In the genomic region with DNA sequence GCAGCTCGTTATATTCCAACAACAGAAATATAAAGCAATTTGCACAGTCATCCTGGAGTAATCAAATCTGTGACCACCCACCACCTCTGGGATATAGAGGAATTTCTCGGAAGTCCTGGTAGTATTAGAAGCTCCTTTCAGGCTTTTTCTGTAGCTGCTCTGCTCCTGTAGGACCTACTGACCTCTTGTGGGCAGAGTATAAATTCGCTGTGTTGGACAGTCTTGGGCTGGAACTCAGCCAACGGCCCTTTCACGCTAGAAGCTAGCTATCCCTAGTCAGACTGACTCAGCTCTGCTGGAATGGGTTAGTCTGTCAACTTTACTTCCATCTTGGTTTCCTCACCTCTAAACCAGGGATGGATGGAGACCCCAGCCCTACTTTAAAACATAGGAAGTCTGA, we compare ENCODE assay signal across 9 mouse cellular contexts. TPM values are rescaled to one million over a fixed set of nuclear protein-coding genes. Genes with fewer than 3 reads are reported as not detected.
DNase-seq lines count a peak whose midpoint lies in the region; ATAC-seq lines count a peak whose summit lies in the region.
"Had no signal": no experiment of that assay in that cellular context is flagged by ENCODE, and none has a peak within 500 bp of the region (broad histone marks: within the 10 kb centered on the region; RNA-seq: fewer than 3 reads in every experiment).

No protein-coding gene starts in this region.

- no peak overlapping the region for H3K9ac ChIP-seq in heart, embryonic 16.5 days (ENCODE audit: low read length)
- H3K9ac ChIP-seq: liver, embryonic 13.5 days; stomach, embryonic 15.5 days had no signal

- H3K4me3 ChIP-seq in heart, embryonic 16.5 days (ENCODE audit: low read length): no peak overlapping the region
- H3K4me3 ChIP-seq: liver, embryonic 13.5 days; stomach, embryonic 15.5 days had no signal

- ATAC-seq in heart, embryonic 16.5 days (replicated peaks; ENCODE audit: extremely low read depth, insufficient read depth, low FRiP score): peak; percentile 45; the same call in 1 of the 2 replicates

- 20% methylated on average over 5 of the region's 5 CpGs for WGBS in heart, embryonic 16.5 days

- no peaks in the 10 kb centered on the region for H3K36me3 ChIP-seq in heart, embryonic 16.5 days (ENCODE audit: control insufficient read depth, insufficient read depth)
- H3K36me3 ChIP-seq: liver, embryonic 13.5 days; stomach, embryonic 15.5 days had no signal

- H3K4me2 ChIP-seq in heart, embryonic 16.5 days (ENCODE audit: low read depth, low read length): no peak overlapping the region
- H3K4me2 ChIP-seq: liver, embryonic 13.5 days; stomach, embryonic 15.5 days had no signal

- DNase-seq in right cerebral cortex, postnatal 14 days: peak; percentile 27
- DNase-seq in right cerebral cortex, adult 18-20 months: no peak
- peak; percentile 55 for DNase-seq in brain, adult 2 months (ENCODE audit: low read depth, low spot score)
- peak; percentile 66 for DNase-seq in lung, postnatal 10 days
- no peak for DNase-seq in thymus, adult 18-20 months
- DNase-seq in layer of hippocampus, adult 18-20 months (ENCODE audit: low spot score in 2 of 2): no peak
- DNase-seq: liver, embryonic 13.5 days had no signal

- H3K4me1 ChIP-seq in heart, embryonic 16.5 days (ENCODE audit: control insufficient read depth, insufficient read depth, low read length): peaks cover 9% of the 10 kb centered on the region
- H3K4me1 ChIP-seq: liver, embryonic 13.5 days; stomach, embryonic 15.5 days had no signal

- no peaks in the 10 kb centered on the region for H3K27me3 ChIP-seq in heart, embryonic 16.5 days (ENCODE audit: control insufficient read depth, insufficient read depth, low read length)
- H3K27me3 ChIP-seq: liver, embryonic 13.5 days; stomach, embryonic 15.5 days had no signal

- H3K27ac ChIP-seq in heart, embryonic 16.5 days (ENCODE audit: low read length): no peak overlapping the region
- H3K27ac ChIP-seq: liver, embryonic 13.5 days; stomach, embryonic 15.5 days had no signal

- H3K9me3 ChIP-seq in heart, embryonic 16.5 days (replicated peaks; ENCODE audit: control insufficient read depth, low read length): no peaks in the 10 kb centered on the region
- H3K9me3 ChIP-seq: liver, embryonic 13.5 days; stomach, embryonic 15.5 days had no signal

RNA-seq across cellular contexts. Expression of gene Slc25a5, which starts 34.8 kb away (rescaled TPM):
- polyA plus RNA-seq in heart, embryonic 16.5 days (2015; fragmentation: Nextera tagmentation; extraction: Ambion mirVana): 1,229 and 1,290 TPM in 2 replicates
- 100 to 1,000 TPM; 320 to 325 TPM for total RNA-seq in layer of hippocampus, adult 18-20 months (2021)

RNA-seq across cellular contexts. Expression of gene Ube2a, which starts 43.4 kb away (rescaled TPM):
- 137 and 144 TPM in 2 replicates for polyA plus RNA-seq in heart, embryonic 16.5 days (2015; fragmentation: Nextera tagmentation; extraction: Ambion mirVana)
- 10 to 100 TPM; 53.5 to 57.9 TPM for total RNA-seq in layer of hippocampus, adult 18-20 months (2021)

RNA-seq across cellular contexts. Expression of gene C330007P06Rik, which starts 43.6 kb away (rescaled TPM):
- polyA plus RNA-seq in heart, embryonic 16.5 days (2015; fragmentation: Nextera tagmentation; extraction: Ambion mirVana): 19.4 and 20.4 TPM in 2 replicates
- total RNA-seq in layer of hippocampus, adult 18-20 months (2021): 10 to 100 TPM; 40.8 to 42.6 TPM

Comparison
In these comparisons a context has a peak if more than half of its experiments do, and no peak if none do; other contexts are left out.
1. DNase-seq: peak in right cerebral cortex, postnatal 14 days (single experiment), brain, adult 2 months (single experiment) and lung, postnatal 10 days (single experiment); none in right cerebral cortex, adult 18-20 months (single experiment), thymus, adult 18-20 months (0 of 2) and layer of hippocampus, adult 18-20 months (0 of 2).